Mouse (Mus musculus) brain, embryonic 14.5 days (tissue): Measurements from ENCODE around the gene Lrrk1.

Experiments
- CTCF ChIP-seq: fragments of 200-500 bp; IDR thresholded peaks from 2 replicates; pipeline ENCODE4 v1.5.1; 2012; ENCODE audit warnings: inconsistent platforms, mild to moderate bottlenecking, moderate library complexity, borderline replicate concordance; ENCODE audit not compliant: insufficient read depth, insufficient read length; ENCODE audit errors: extremely low read depth
- POLR2A ChIP-seq: fragments of 200-500 bp; IDR thresholded peaks from 2 replicates; pipeline ENCODE4 v1.6.1; 2012; ENCODE audit warnings: mild to moderate bottlenecking, inconsistent platforms, borderline replicate concordance; ENCODE audit not compliant: poor library complexity, insufficient read depth, insufficient read length, severe bottlenecking; ENCODE audit errors: extremely low read depth

DNA sequence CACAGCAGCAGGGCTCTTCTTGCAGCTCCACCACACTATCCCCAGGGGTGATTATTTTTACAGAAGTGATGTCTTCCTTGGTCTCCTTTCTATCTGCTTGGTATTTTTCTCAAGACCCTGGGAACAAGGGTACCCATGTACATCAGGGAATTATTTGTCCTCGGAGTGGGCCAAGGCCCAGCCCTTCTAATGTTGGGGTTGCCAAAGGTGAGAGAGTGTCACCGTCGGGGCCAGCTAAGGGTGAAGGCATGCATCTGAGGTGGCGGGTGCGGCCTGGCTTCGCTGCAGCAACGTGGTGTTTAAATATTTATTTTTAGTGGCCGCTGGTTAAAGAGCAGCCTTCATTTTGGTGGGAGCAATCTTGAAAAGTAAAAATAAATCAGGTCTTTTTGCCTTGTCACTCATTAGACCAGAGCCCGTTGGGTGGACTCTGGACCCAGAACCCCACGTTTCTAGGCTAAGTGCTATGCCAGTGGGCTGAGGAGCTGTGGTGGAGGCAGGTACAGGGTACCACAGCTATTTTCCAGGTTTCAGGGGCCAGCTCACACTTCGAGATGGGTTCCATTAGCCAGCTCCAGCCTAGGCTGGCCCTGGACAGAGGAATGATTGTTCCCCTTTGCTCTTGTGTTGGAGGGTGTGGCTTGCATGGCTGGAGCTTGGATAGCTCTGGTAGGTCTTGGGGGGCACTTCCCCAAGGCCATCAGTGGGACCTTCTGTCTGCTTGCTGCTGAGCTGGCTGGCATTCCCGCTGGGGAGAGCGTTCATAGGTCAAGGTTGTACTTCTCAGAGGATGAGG is 160.1 kb downstream of the Lrrk1 start:
- TF ChIP-seq CTCF = no peak
- no peak for TF ChIP-seq POLR2A
